Mouse (Mus musculus) MEL (cell line): ENCODE measurements around the gene Ccdc157.

Experiments
- CTCF ChIP-seq, 3 experiments: IDR thresholded peaks in 2 of 3; conservative IDR thresholded peaks in 1 of 3; 2 replicates each; pipeline ENCODE4 v1.5.1; 2011 to 2012; ENCODE audit warnings: low read length in 3 of 3, low read depth in 2 of 3, mild to moderate bottlenecking in 2 of 3, improper control_type of control experiment in 1 of 3, inconsistent platforms in 1 of 3, mixed read lengths in 1 of 3, moderate library complexity in 1 of 3; ENCODE audit not compliant: control insufficient read depth in 1 of 3, insufficient read depth in 1 of 3, poor library complexity in 1 of 3, severe bottlenecking in 1 of 3
- EP300 ChIP-seq, 2 experiments: IDR thresholded peaks; 2 replicates each; pipeline ENCODE4 v1.6.1; 2011; ENCODE audit warnings: improper control_type of control experiment in 2 of 2, low read length in 2 of 2, low read depth in 1 of 2, mild to moderate bottlenecking in 1 of 2
- MAZ ChIP-seq: IDR thresholded peaks from 2 replicates; pipeline ENCODE4 v1.6.1; 2012; ENCODE audit warnings: low read depth, mild to moderate bottlenecking, inconsistent platforms, low read length, improper control_type of control experiment
- MYB ChIP-seq: IDR thresholded peaks from 2 replicates; pipeline ENCODE4 v1.6.1; 2011; ENCODE audit warnings: mild to moderate bottlenecking, low read depth, low read length, improper control_type of control experiment
- NELFE ChIP-seq: IDR thresholded peaks from 2 replicates; pipeline ENCODE4 v1.6.1; 2011; ENCODE audit warnings: low read depth, low read length, improper control_type of control experiment
- POLR2A ChIP-seq, 2 experiments: IDR thresholded peaks; 2 replicates each; pipeline ENCODE4 v1.6.1; 2011 to 2012; ENCODE audit warnings: low read length in 2 of 2, mild to moderate bottlenecking in 2 of 2, control low read depth in 1 of 2, improper control_type of control experiment in 1 of 2, low read depth in 1 of 2, moderate library complexity in 1 of 2; ENCODE audit not compliant: control insufficient read depth in 1 of 2, insufficient read depth in 1 of 2, poor library complexity in 1 of 2
- TBP ChIP-seq: IDR thresholded peaks from 2 replicates; pipeline ENCODE4 v1.8.0; 2011; ENCODE audit warnings: low read depth, low read length, improper control_type of control experiment
- USF1 ChIP-seq: IDR thresholded peaks from 2 replicates; pipeline ENCODE4 v1.6.1; 2014; ENCODE audit warnings: low read depth, mild to moderate bottlenecking, inconsistent platforms, low read length, improper control_type of control experiment, moderate library complexity
- USF2 ChIP-seq, 2 experiments: IDR thresholded peaks; 2 replicates each; pipeline ENCODE4 v1.6.1; 2011 to 2012; ENCODE audit warnings: improper control_type of control experiment in 2 of 2, low read length in 2 of 2, borderline replicate concordance in 1 of 2, inconsistent platforms in 1 of 2, low read depth in 1 of 2, mild to moderate bottlenecking in 1 of 2; ENCODE audit not compliant: insufficient read depth in 1 of 2

- TF ChIP-seq CTCF (IDR thresholded peaks at IDR 0.05 in 2 of 3, conservative IDR thresholded peaks at IDR 0.05 in 1 of 3; ENCODE audit: control insufficient read depth in 1 of 3, insufficient read depth in 1 of 3, low read depth in 2 of 3, low read length in 3 of 3, poor library complexity in 1 of 3, severe bottlenecking in 1 of 3): no peak
- no peak for TF ChIP-seq USF2 (IDR thresholded peaks at IDR 0.05; ENCODE audit: borderline replicate concordance in 1 of 2, insufficient read depth in 1 of 2, low read depth in 1 of 2, low read length in 2 of 2)
- no peak for TF ChIP-seq TBP
- no peak; a peak in 1 of 4 replicates for TF ChIP-seq POLR2A (IDR thresholded peaks at IDR 0.05; ENCODE audit: control insufficient read depth in 1 of 2, insufficient read depth in 1 of 2, low read depth in 1 of 2, low read length in 2 of 2, poor library complexity in 1 of 2)
- no peak for TF ChIP-seq USF1
- no peak for TF ChIP-seq MAZ
- TF ChIP-seq NELFE: no peak
- no peak for TF ChIP-seq EP300 (IDR thresholded peaks at IDR 0.05; ENCODE audit: low read depth in 1 of 2, low read length in 2 of 2)
- TF ChIP-seq MYB: no peak
These were observed 22.0 kb upstream of the Ccdc157 start for GRCm38 (mm10) chr11:4182061-4182460.
